Mouse (Mus musculus): ENCODE results near the gene Rhog. TPM values are rescaled to one million over a fixed set of nuclear protein-coding genes. Genes with fewer than 3 reads are reported as not detected.

Gene Rhog
- polyA plus RNA-seq (2015; fragmentation: Nextera tagmentation; extraction: Ambion mirVana), result 60.2 and 62.1 TPM in 2 replicates

GRCm38 (mm10) chr7:102255954-102256353 lies at the start of gene Rhog:
TSS of gene Rhog (minus strand) at chr7:102256054.
- ATAC-seq, result no peak
- Histone ChIP-seq H3K27me3 (replicated peaks) (no peaks in the 10 kb centered on the region), H3K9ac (no peak within 1 kb of the TSS), H3K4me1 (replicated peaks) (no peaks in the 10 kb centered on the region; the same call in 1 of the 2 replicates), H3K9me3 (no peaks in the 10 kb centered on the region), H3K27ac (no peak within 1 kb of the TSS), H3K4me3 (replicated peaks) (no peak within 1 kb of the TSS), H3K36me3 (no peaks in the 10 kb centered on the region), H3K4me2 (replicated peaks) (no peak within 1 kb of the TSS)
- 82% methylated on average over 3 of the region's 3 CpGs for WGBS

GRCm38 (mm10) chr7:102305596-102305995 lies 49.7 kb upstream of the Rhog start:
- H3K27ac ChIP-seq, result no peak overlapping the region
- no peak overlapping the region for H3K9ac ChIP-seq
- no peak overlapping the region for H3K4me2 ChIP-seq (replicated peaks)
- H3K36me3 ChIP-seq, result no peaks in the 10 kb centered on the region; the same call in 1 of the 2 replicates
- no peak for ATAC-seq
- no peak overlapping the region for H3K4me3 ChIP-seq (replicated peaks)
- no peaks in the 10 kb centered on the region for H3K9me3 ChIP-seq
- 76% methylated on average over 2 of the region's 2 CpGs for WGBS
- H3K27me3 ChIP-seq (replicated peaks), result no peaks in the 10 kb centered on the region
- H3K4me1 ChIP-seq (replicated peaks), result no peaks in the 10 kb centered on the region

- Histone ChIP-seq H3K36me3 (no peaks in the 10 kb centered on the region), H3K4me2 (replicated peaks) (no peak overlapping the region), H3K9me3 (no peaks in the 10 kb centered on the region), H3K4me1 (replicated peaks) (no peaks in the 10 kb centered on the region), H3K27ac (no peak overlapping the region), H3K27me3 (replicated peaks) (no peaks in the 10 kb centered on the region), H3K9ac (no peak overlapping the region), H3K4me3 (replicated peaks) (no peak overlapping the region)
- ATAC-seq, result no peak
- 93% methylated on average over 4 of the region's 4 CpGs for WGBS
Observed at GRCm38 (mm10) chr7:102302471-102302870, 46.6 kb upstream of the Rhog start.

- H3K27ac ChIP-seq, result no peak overlapping the region
- H3K36me3 ChIP-seq, result no peaks in the 10 kb centered on the region
- no peak overlapping the region for H3K9ac ChIP-seq
- 80% methylated on average over 1 of the region's 1 CpGs for WGBS
- H3K27me3 ChIP-seq (replicated peaks), result no peaks in the 10 kb centered on the region
- H3K9me3 ChIP-seq, result no peaks in the 10 kb centered on the region
- H3K4me1 ChIP-seq (replicated peaks), result no peaks in the 10 kb centered on the region
- no peak overlapping the region for H3K4me3 ChIP-seq (replicated peaks)
- H3K4me2 ChIP-seq (replicated peaks), result no peak overlapping the region
- no peak for ATAC-seq
Observed at GRCm38 (mm10) chr7:102300761-102301160, 44.9 kb upstream of the Rhog start.

GRCm38 (mm10) chr7:102293234-102293633 lies 37.4 kb upstream of the Rhog start:
- Histone ChIP-seq H3K27me3 (replicated peaks) (no peaks in the 10 kb centered on the region), H3K36me3 (no peaks in the 10 kb centered on the region), H3K4me1 (replicated peaks) (no peaks in the 10 kb centered on the region), H3K9ac (no peak overlapping the region), H3K4me2 (replicated peaks) (no peak overlapping the region), H3K27ac (no peak overlapping the region), H3K4me3 (replicated peaks) (no peak overlapping the region), H3K9me3 (no peaks in the 10 kb centered on the region)
- ATAC-seq, result no peak
- WGBS, result 15% methylated on average over 2 of the region's 2 CpGs

GRCm38 (mm10) chr7:102292228-102292627 lies 36.4 kb upstream of the Rhog start:
- H3K27me3 ChIP-seq (replicated peaks), result no peaks in the 10 kb centered on the region
- ATAC-seq, result 0 out of 2 replicates have a peak, but pooled peaks have one; percentile 31
- WGBS, result 57% methylated on average over 3 of the region's 3 CpGs

GRCm38 (mm10) chr7:102289466-102289865 lies 33.6 kb upstream of the Rhog start:
- Histone ChIP-seq H3K4me3 (replicated peaks) (no peak overlapping the region), H3K27ac (no peak overlapping the region), H3K36me3 (no peaks in the 10 kb centered on the region), H3K4me1 (replicated peaks) (no peaks in the 10 kb centered on the region), H3K27me3 (replicated peaks) (no peaks in the 10 kb centered on the region), H3K4me2 (replicated peaks) (no peak overlapping the region), H3K9me3 (no peaks in the 10 kb centered on the region), H3K9ac (no peak overlapping the region)
- WGBS, result 83% methylated on average over 6 of the region's 6 CpGs
- no peak for ATAC-seq

More at GRCm38 (mm10) chr7:102292228-102292627, 36.4 kb upstream of the Rhog start:
- Histone ChIP-seq H3K4me3 (replicated peaks) (no peak overlapping the region), H3K4me2 (replicated peaks) (no peak overlapping the region), H3K9ac (no peak overlapping the region), H3K36me3 (no peaks in the 10 kb centered on the region), H3K9me3 (no peaks in the 10 kb centered on the region), H3K27ac (no peak overlapping the region), H3K4me1 (replicated peaks) (no peaks in the 10 kb centered on the region)

- 53% methylated on average over 5 of the region's 5 CpGs for WGBS
- H3K27me3 ChIP-seq (replicated peaks), result no peaks in the 10 kb centered on the region
- H3K9me3 ChIP-seq, result no peaks in the 10 kb centered on the region
- H3K4me2 ChIP-seq (replicated peaks), result no peak overlapping the region
- no peaks in the 10 kb centered on the region for H3K4me1 ChIP-seq (replicated peaks)
- 0 out of 2 replicates have a peak, but pooled peaks have one; percentile 31 for ATAC-seq
- no peaks in the 10 kb centered on the region for H3K36me3 ChIP-seq
- no peak overlapping the region for H3K4me3 ChIP-seq (replicated peaks)
- no peak overlapping the region for H3K9ac ChIP-seq
- no peak overlapping the region for H3K27ac ChIP-seq
Observed at GRCm38 (mm10) chr7:102282261-102282660, 26.4 kb upstream of the Rhog start.

GRCm38 (mm10) chr7:102281403-102281802 lies 25.5 kb upstream of the Rhog start:
- no peaks in the 10 kb centered on the region for H3K4me1 ChIP-seq (replicated peaks)
- ATAC-seq, result no peak
- WGBS, result 74% methylated on average over 1 of the region's 1 CpGs

GRCm38 (mm10) chr7:102272422-102272948 lies 16.6 kb upstream of the Rhog start:
- Histone ChIP-seq H3K36me3 (no peaks in the 10 kb centered on the region), H3K9ac (no peak overlapping the region), H3K27ac (no peak overlapping the region), H3K4me1 (replicated peaks) (0 out of 2 replicates have a peak, but pooled peaks cover 6% of the 10 kb centered on the region), H3K4me2 (replicated peaks) (no peak overlapping the region), H3K27me3 (replicated peaks) (no peaks in the 10 kb centered on the region), H3K9me3 (no peaks in the 10 kb centered on the region), H3K4me3 (replicated peaks) (no peak overlapping the region)
- ATAC-seq, result no peak
- 66% methylated on average over 3 of the region's 3 CpGs for WGBS

More at GRCm38 (mm10) chr7:102281403-102281802, 25.5 kb upstream of the Rhog start:
- H3K27ac ChIP-seq, result no peak overlapping the region
- no peak overlapping the region for H3K4me2 ChIP-seq (replicated peaks)
- H3K36me3 ChIP-seq, result no peaks in the 10 kb centered on the region
- H3K4me3 ChIP-seq (replicated peaks), result no peak overlapping the region
- H3K27me3 ChIP-seq (replicated peaks), result no peaks in the 10 kb centered on the region
- no peak overlapping the region for H3K9ac ChIP-seq
- H3K9me3 ChIP-seq, result no peaks in the 10 kb centered on the region

GRCm38 (mm10) chr7:102268395-102268748 lies 12.5 kb upstream of the Rhog start:
- Histone ChIP-seq H3K4me2 (replicated peaks) (peak overlapping the region; percentile 77), H3K27ac (no peak overlapping the region), H3K27me3 (replicated peaks) (no peaks in the 10 kb centered on the region), H3K4me1 (replicated peaks) (0 out of 2 replicates have a peak, but pooled peaks cover 6% of the 10 kb centered on the region), H3K36me3 (no peaks in the 10 kb centered on the region), H3K9ac (peak overlapping the region; percentile 83), H3K4me3 (replicated peaks) (peak overlapping the region; percentile 89), H3K9me3 (no peaks in the 10 kb centered on the region)
- ATAC-seq, result no peak
- 8% methylated on average over 12 of the region's 12 CpGs for WGBS

- ATAC-seq, result peak; percentile 98
- H3K27me3 ChIP-seq (replicated peaks), result no peaks in the 10 kb centered on the region
- H3K9ac ChIP-seq, result peak within 1 kb of the TSS; percentile 83
- WGBS, result under 1% methylated on average over 53 of the region's 73 CpGs
- no peaks in the 10 kb centered on the region for H3K36me3 ChIP-seq
- H3K4me2 ChIP-seq (replicated peaks), result peak within 1 kb of the TSS; percentile 77
- peak within 1 kb of the TSS; percentile 52; the same call in 1 of the 2 replicates for H3K27ac ChIP-seq
- H3K4me3 ChIP-seq (replicated peaks), result peak within 1 kb of the TSS; percentile 89
- H3K4me1 ChIP-seq (replicated peaks), result 0 out of 2 replicates have a peak, but pooled peaks cover 6% of the 10 kb centered on the region
- no peaks in the 10 kb centered on the region for H3K9me3 ChIP-seq
Observed at GRCm38 (mm10) chr7:102267601-102268394, 11.9 kb upstream of the Rhog start, which contains the start of gene Stim1. TSS of gene Stim1 (plus strand) at chr7:102267806.
